Mouse (Mus musculus) midbrain, embryonic 12.5 days (tissue): ENCODE results near the gene Arhgap11a. TPM values are rescaled to one million over a fixed set of nuclear protein-coding genes. Genes with fewer than 3 reads are reported as not detected.

Experiments used
- ATAC-seq: fragments of 200-750 bp; cut with Nextera tagmentation; 2 replicates; pipeline ENCODE4 v1.8.0; 2017; ENCODE audit warnings: low read depth, moderate TSS enrichment, moderate library complexity; ENCODE audit not compliant: low FRiP score
- H3K27ac ChIP-seq: fragments of 300-500 bp; sonication (generic); replicated peaks from 2 replicates; pipeline ENCODE4 v1.5.1; 2016; ENCODE audit warnings: mild to moderate bottlenecking
- H3K27me3 ChIP-seq: fragments of 300-500 bp; sonication (generic); 2 replicates; pipeline ENCODE4 v1.6.1; 2016; ENCODE audit warnings: mild to moderate bottlenecking
- H3K36me3 ChIP-seq: fragments of 300-500 bp; sonication (generic); 2 replicates; pipeline ENCODE4 v1.6.1; 2016
- H3K4me1 ChIP-seq: fragments of 300-500 bp; sonication (generic); 2 replicates; pipeline ENCODE4 v1.6.1; 2016
- H3K4me2 ChIP-seq: fragments of 300-500 bp; sonication (generic); replicated peaks from 2 replicates; pipeline ENCODE4 v1.6.1; 2016; ENCODE audit warnings: mild to moderate bottlenecking, moderate library complexity
- H3K4me3 ChIP-seq: fragments of 300-500 bp; sonication (generic); 2 replicates; pipeline ENCODE4 v1.5.1; 2016; ENCODE audit warnings: mild to moderate bottlenecking
- H3K9ac ChIP-seq: fragments of 300-500 bp; sonication (generic); replicated peaks from 2 replicates; pipeline ENCODE4 v1.6.1; 2016; ENCODE audit warnings: mild to moderate bottlenecking, moderate library complexity
- H3K9me3 ChIP-seq: fragments of 300-500 bp; sonication (generic); 2 replicates; pipeline ENCODE4 v1.6.1; 2016; ENCODE audit warnings: mild to moderate bottlenecking
- WGBS: fragments of 180-500 bp; shearing (Covaris S2); methylation state at CpG from one replicate; pipeline ENCODE4 v1.1.7; 2016; 5-methylcytosine and 5-hydroxymethylcytosine counted together
- polyA plus RNA-seq: library from polyadenylated mRNA; unstranded; fragments of >200 nt; fragmentation: Nextera tagmentation; extraction: Ambion mirVana; gene quantifications from 2 replicates; pipeline ENCODE4 v1.2.1, GENCODE M21; 2016

The Arhgap11a gene
- polyA plus RNA-seq, 1 experiment from 2014 or later: 53.4 TPM

- no peaks in the 10 kb centered on the region for H3K27me3 ChIP-seq
- H3K9me3 ChIP-seq: no peaks in the 10 kb centered on the region
- no peak overlapping the region for H3K27ac ChIP-seq
- no peak overlapping the region for H3K4me2 ChIP-seq
- no peak overlapping the region for H3K9ac ChIP-seq
- 87% methylated on average over 4 of the region's 4 CpGs for WGBS
- H3K4me3 ChIP-seq: no peak overlapping the region
- H3K4me1 ChIP-seq: no peaks in the 10 kb centered on the region
- no peak for ATAC-seq
- H3K36me3 ChIP-seq: peaks cover 64% of the 10 kb centered on the region
These were observed 9.0 kb downstream of the Arhgap11a start for GRCm38 (mm10) chr2:113839488-113839887.

DNA sequence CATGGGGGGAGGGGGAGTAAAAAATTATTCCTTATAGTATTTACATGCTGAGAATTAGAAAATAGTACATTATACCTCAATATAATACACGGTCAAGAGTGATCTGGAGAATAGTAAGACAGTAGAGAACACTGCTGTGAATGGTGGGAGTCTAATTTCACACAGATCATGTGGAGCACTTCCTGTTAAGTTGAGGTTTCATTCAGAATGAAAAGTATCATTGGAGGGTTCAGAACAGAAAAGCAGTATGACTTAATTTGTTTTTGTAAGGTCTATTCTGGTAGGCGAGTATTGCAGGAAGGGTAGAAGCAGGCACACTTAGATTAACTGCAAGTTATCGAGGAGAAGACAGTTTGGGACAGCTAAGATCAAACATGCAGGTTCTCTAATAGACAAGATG, 13.2 kb downstream of the Arhgap11a start:
- WGBS: 92% methylated on average over 3 of the region's 3 CpGs
- Histone ChIP-seq H3K27me3 (no peaks in the 10 kb centered on the region), H3K4me3 (no peak overlapping the region), H3K4me1 (no peaks in the 10 kb centered on the region), H3K27ac (no peak overlapping the region), H3K36me3 (peaks cover 60% of the 10 kb centered on the region), H3K9ac (no peak overlapping the region), H3K9me3 (no peaks in the 10 kb centered on the region), H3K4me2 (no peak overlapping the region)
- no peak for ATAC-seq

DNA sequence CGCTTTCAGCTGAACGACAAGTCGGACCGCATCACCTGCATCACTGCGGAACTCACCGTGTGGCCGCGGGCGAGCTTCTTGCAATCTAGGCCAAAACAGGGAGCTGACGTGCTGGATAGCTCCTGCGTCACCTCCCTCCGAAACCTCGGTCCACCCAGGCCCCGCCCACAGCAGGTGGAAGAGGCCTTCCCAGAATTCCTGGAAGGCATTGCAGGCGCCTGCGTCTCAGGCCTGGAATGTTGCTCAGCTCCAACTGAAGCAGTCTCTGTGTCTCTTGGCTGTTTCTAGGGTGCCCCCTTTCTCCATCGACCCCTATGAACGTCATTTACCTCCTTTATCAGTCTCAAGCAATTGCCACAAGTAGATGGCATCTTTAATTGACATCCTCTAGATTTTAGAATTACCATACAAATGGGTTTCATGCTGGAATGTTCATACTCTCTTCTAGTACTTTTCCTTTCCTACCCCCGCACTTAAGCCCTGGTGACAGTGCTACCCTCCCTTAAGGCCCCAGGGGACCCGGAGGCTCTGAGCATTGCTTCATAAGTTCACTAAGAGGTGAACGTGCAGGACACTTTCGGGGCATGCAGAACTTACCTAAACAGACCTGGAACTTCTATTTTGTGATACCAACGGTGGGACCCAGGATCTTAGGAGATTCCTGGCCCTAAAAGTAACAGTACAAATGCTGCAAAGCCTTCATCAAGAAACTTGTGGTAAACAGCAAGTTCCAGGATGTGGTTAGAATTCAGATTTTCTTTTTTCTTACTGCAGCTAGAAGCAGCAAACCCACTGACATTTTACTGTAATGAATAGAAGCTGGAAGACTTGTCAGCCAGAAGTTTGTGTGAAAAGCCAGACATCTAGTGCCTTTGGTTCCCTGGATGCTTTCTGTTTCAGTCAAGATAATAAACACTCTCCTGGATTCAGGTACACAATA, 19.2 kb downstream of the Arhgap11a start, which contains the start of gene Scg5:
Scg5 (minus strand) TSS at position 179 of the 940 bp plus-strand sequence.
- peak; percentile 96 for ATAC-seq
- Histone ChIP-seq H3K9ac (peak within 1 kb of the TSS; percentile 75), H3K9me3 (no peaks in the 10 kb centered on the region), H3K4me1 (peaks cover 38% of the 10 kb centered on the region), H3K4me3 (peak within 1 kb of the TSS; percentile 60), H3K27me3 (no peaks in the 10 kb centered on the region), H3K36me3 (peaks cover 25% of the 10 kb centered on the region), H3K27ac (peak within 1 kb of the TSS; percentile 93), H3K4me2 (peak within 1 kb of the TSS; percentile 77)
- WGBS: 10% methylated on average over 23 of the region's 23 CpGs

GRCm38 (mm10) chr2:113828086-113828942, 20.1 kb downstream of the Arhgap11a start:
- Histone ChIP-seq H3K36me3 (peaks cover 16% of the 10 kb centered on the region), H3K4me3 (peak overlapping the region; percentile 60), H3K9me3 (no peaks in the 10 kb centered on the region), H3K27ac (peak overlapping the region; percentile 93), H3K4me1 (peaks cover 38% of the 10 kb centered on the region), H3K9ac (peak overlapping the region; percentile 75), H3K27me3 (no peaks in the 10 kb centered on the region), H3K4me2 (peak overlapping the region; percentile 77)
- WGBS: 9% methylated on average over 17 of the region's 17 CpGs
- peak; percentile 92 for ATAC-seq

- H3K4me2 ChIP-seq: no peak overlapping the region
- H3K9me3 ChIP-seq: no peaks in the 10 kb centered on the region
- no peak overlapping the region for H3K9ac ChIP-seq
- H3K27ac ChIP-seq: no peak overlapping the region
- no peaks in the 10 kb centered on the region for H3K27me3 ChIP-seq
- 0% methylated on average over 2 of the region's 2 CpGs for WGBS
- H3K4me3 ChIP-seq: no peak overlapping the region
- ATAC-seq: no peak
- H3K36me3 ChIP-seq: peaks cover 24% of the 10 kb centered on the region
- H3K4me1 ChIP-seq: peaks cover 32% of the 10 kb centered on the region
These were observed 24.6 kb downstream of the Arhgap11a start for GRCm38 (mm10) chr2:113823909-113824308.

GRCm38 (mm10) chr2:113822367-113822766, 26.1 kb downstream of the Arhgap11a start:
- peaks cover 28% of the 10 kb centered on the region for H3K4me1 ChIP-seq
- peaks cover 37% of the 10 kb centered on the region for H3K36me3 ChIP-seq
- H3K27me3 ChIP-seq: no peaks in the 10 kb centered on the region
- no peak overlapping the region for H3K9ac ChIP-seq
- no peak overlapping the region for H3K27ac ChIP-seq
- no peak for ATAC-seq
- no peak overlapping the region for H3K4me2 ChIP-seq
- no peaks in the 10 kb centered on the region for H3K9me3 ChIP-seq
- H3K4me3 ChIP-seq: no peak overlapping the region
- 97% methylated on average over 8 of the region's 8 CpGs for WGBS

- H3K4me2 ChIP-seq: no peak overlapping the region
- no peaks in the 10 kb centered on the region for H3K27me3 ChIP-seq
- no peak for ATAC-seq
- WGBS: 90% methylated on average over 12 of the region's 12 CpGs
- H3K27ac ChIP-seq: no peak overlapping the region
- no peak overlapping the region for H3K4me3 ChIP-seq
- H3K9ac ChIP-seq: no peak overlapping the region
- H3K36me3 ChIP-seq: peaks cover 44% of the 10 kb centered on the region
- H3K9me3 ChIP-seq: no peaks in the 10 kb centered on the region
- peaks cover 17% of the 10 kb centered on the region for H3K4me1 ChIP-seq
These were observed 27.2 kb downstream of the Arhgap11a start for GRCm38 (mm10) chr2:113821176-113821734.

- Histone ChIP-seq H3K27me3 (no peaks in the 10 kb centered on the region), H3K27ac (no peak overlapping the region), H3K9me3 (no peaks in the 10 kb centered on the region), H3K36me3 (peaks cover 44% of the 10 kb centered on the region), H3K4me1 (peaks cover 6% of the 10 kb centered on the region; the same call in 1 of the 2 replicates), H3K4me2 (no peak overlapping the region), H3K4me3 (no peak overlapping the region), H3K9ac (no peak overlapping the region)
- no peak for ATAC-seq
- WGBS: 96% methylated on average over 15 of the region's 15 CpGs
These were observed 28.3 kb downstream of the Arhgap11a start for GRCm38 (mm10) chr2:113820117-113820516.

GRCm38 (mm10) chr2:113817681-113818606, 30.5 kb downstream of the Arhgap11a start:
- Histone ChIP-seq H3K36me3 (peaks cover 43% of the 10 kb centered on the region), H3K4me3 (no peak overlapping the region), H3K9me3 (no peaks in the 10 kb centered on the region), H3K27me3 (no peaks in the 10 kb centered on the region), H3K9ac (no peak overlapping the region), H3K4me2 (no peak overlapping the region), H3K4me1 (0 out of 2 replicates have a peak, but pooled peaks cover 3% of the 10 kb centered on the region), H3K27ac (no peak overlapping the region)
- 76% methylated on average over 14 of the region's 14 CpGs for WGBS
- ATAC-seq: no peak

- Histone ChIP-seq H3K9ac (no peak overlapping the region), H3K9me3 (no peaks in the 10 kb centered on the region), H3K4me1 (no peaks in the 10 kb centered on the region), H3K4me3 (no peak overlapping the region), H3K27ac (no peak overlapping the region), H3K27me3 (no peaks in the 10 kb centered on the region), H3K36me3 (no peaks in the 10 kb centered on the region), H3K4me2 (no peak overlapping the region)
- WGBS: 27% methylated on average over 9 of the region's 9 CpGs
- no peak for ATAC-seq
These were observed 40.8 kb downstream of the Arhgap11a start for GRCm38 (mm10) chr2:113807640-113808039.
